ENCODE assay signal across 28 mouse cellular contexts in genomic region chr4:152920261-152920660, GRCm38 (mm10).
"Had no signal": no experiment of that assay in that cellular context is flagged by ENCODE, and none has a peak within 500 bp of the region (broad histone marks: within the 10 kb centered on the region; RNA-seq: fewer than 3 reads in every experiment).

No protein-coding gene starts in this region.

- H3K9ac ChIP-seq: embryonic facial prominence, embryonic 12.5 days; embryonic facial prominence, embryonic 13.5 days; embryonic facial prominence, embryonic 15.5 days; forebrain, embryonic 12.5 days; forebrain, embryonic 13.5 days; forebrain, embryonic 15.5 days; forebrain, postnatal 0 days had no signal

- H3K27ac ChIP-seq: embryonic facial prominence, embryonic 10.5 days; embryonic facial prominence, embryonic 12.5 days; embryonic facial prominence, embryonic 13.5 days; embryonic facial prominence, embryonic 15.5 days; forebrain, embryonic 10.5 days; forebrain, embryonic 12.5 days; forebrain, embryonic 13.5 days; forebrain, embryonic 15.5 days; gastrocnemius, adult 2 months had no signal

- H3K4me3 ChIP-seq: embryonic facial prominence, embryonic 10.5 days; embryonic facial prominence, embryonic 12.5 days; embryonic facial prominence, embryonic 13.5 days; embryonic facial prominence, embryonic 15.5 days; erythroblast, embryonic 14.5 days; forebrain, embryonic 10.5 days; forebrain, embryonic 12.5 days; forebrain, embryonic 13.5 days; forebrain, embryonic 15.5 days; gastrocnemius, adult 2 months had no signal

- H3K9me3 ChIP-seq: embryonic facial prominence, embryonic 10.5 days; embryonic facial prominence, embryonic 12.5 days; embryonic facial prominence, embryonic 13.5 days; embryonic facial prominence, embryonic 15.5 days; forebrain, embryonic 10.5 days; forebrain, embryonic 15.5 days had no signal

- H3K4me1 ChIP-seq: embryonic facial prominence, embryonic 12.5 days; embryonic facial prominence, embryonic 13.5 days; embryonic facial prominence, embryonic 15.5 days had no signal

- H3K36me3 ChIP-seq: embryonic facial prominence, embryonic 10.5 days; embryonic facial prominence, embryonic 12.5 days; embryonic facial prominence, embryonic 13.5 days; embryonic facial prominence, embryonic 15.5 days; forebrain, embryonic 10.5 days; forebrain, embryonic 12.5 days; forebrain, embryonic 15.5 days had no signal

- DNase-seq: cerebellum, adult 2 months; cerebellum, adult 8-10 months; cerebellum, adult 9-10 months; cerebellum, adult 9-11 months; cerebellum, postnatal 10 days; cerebellum, postnatal 14 days; cerebellum, postnatal 25 days; cerebellum, postnatal 36 days; embryo, embryonic 11 days; forebrain, postnatal 0 days; gastrocnemius, adult 2 months; gastrocnemius, postnatal 10 days; gastrocnemius, postnatal 14 days; gastrocnemius, postnatal 25 days; gastrocnemius, postnatal 36 days; heart, adult 11 months; heart, adult 18-20 months had no signal

- H3K4me2 ChIP-seq: embryonic facial prominence, embryonic 12.5 days; embryonic facial prominence, embryonic 13.5 days; embryonic facial prominence, embryonic 15.5 days; forebrain, embryonic 12.5 days; forebrain, embryonic 13.5 days; forebrain, embryonic 15.5 days had no signal

- H3K27me3 ChIP-seq: embryonic facial prominence, embryonic 12.5 days; embryonic facial prominence, embryonic 13.5 days; embryonic facial prominence, embryonic 15.5 days; forebrain, embryonic 15.5 days had no signal

- ATAC-seq: forebrain, embryonic 13.5 days; forebrain, embryonic 14.5 days; forebrain, embryonic 15.5 days; forebrain, embryonic 16.5 days; forebrain, postnatal 0 days had no signal
